Mouse (Mus musculus): ENCODE results near the gene Lipe.

- TF ChIP-seq EP300 (IDR thresholded peaks at IDR 0.05; ENCODE audit: low read depth in 1 of 2, low read length in 2 of 2) (no peak), POLR2A (IDR thresholded peaks at IDR 0.05; ENCODE audit: control insufficient read depth in 1 of 2, insufficient read depth in 1 of 2, low read depth in 1 of 2, low read length in 2 of 2, poor library complexity in 1 of 2) (no peak)
Measured at GRCm38 (mm10) chr7:25341000-25341784, 57.3 kb downstream of the Lipe start.

Data from MEL (cell line).